Mouse (Mus musculus) gastrocnemius, postnatal 10 days (tissue): ENCODE data around the gene Alcam. TPM values are rescaled to one million over a fixed set of nuclear protein-coding genes. Genes with fewer than 3 reads are reported as not detected.

Experiments used
- DNase-seq: peaks from one replicate; pipeline ENCODE4 v3.0.0; 2021; ENCODE audit warnings: mixed read lengths
- long read RNA-seq, 2 experiments: library from polyadenylated mRNA; stranded (forward); transcript quantifications; one replicate each; pipeline ENCODE4 v2.0.0; 2021
- total RNA-seq, 2 experiments: library from RNA; stranded (reverse); gene quantifications; 2 replicates each; pipeline ENCODE4 v1.2.3; 2021

Alcam gene
- total RNA-seq: 1 to 10 TPM; 2.5 to 3.9 TPM
- long read RNA-seq, experiment 1, full-length matches to known transcripts: 1 of 2 reads
- long read RNA-seq, experiment 1, partial matches to known transcripts: 0 of 2 reads
- long read RNA-seq, experiment 1, other reads (novel, unspliced or antisense): 1 of 2 reads
- long read RNA-seq, experiment 2, partial matches to known transcripts: 0 of 1 reads
- long read RNA-seq, experiment 2, other reads (novel, unspliced or antisense): 1 of 1 reads

DNA sequence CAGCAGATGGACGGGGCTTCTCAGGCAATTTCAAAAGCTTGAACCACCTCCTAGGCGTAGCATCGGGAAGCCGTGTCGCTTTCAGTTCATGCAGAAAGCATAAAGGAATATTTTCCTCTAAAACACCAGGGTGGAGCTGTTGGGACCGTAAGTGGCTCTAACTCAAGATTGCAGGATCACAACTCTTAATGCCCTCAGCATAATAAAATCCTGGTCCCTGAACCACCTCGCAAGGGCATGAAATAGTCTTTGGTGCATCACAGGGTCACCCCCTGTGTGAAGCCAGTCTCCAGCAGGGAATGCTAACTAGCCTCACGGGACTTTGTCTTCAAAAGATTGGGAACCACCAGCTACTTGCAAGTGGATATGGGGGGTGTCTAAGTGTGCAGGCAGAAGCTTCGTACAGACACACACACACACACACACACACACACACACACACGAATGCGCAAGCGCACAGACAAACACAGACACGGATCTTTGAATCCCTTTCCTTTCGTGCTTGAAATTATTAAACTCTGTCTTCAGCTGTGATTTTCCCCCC, at the start of gene Alcam:
Gene Alcam (minus strand): TSS at position 104 of the 544 bp plus-strand sequence.
- DNase-seq: peak; percentile 17

DNA sequence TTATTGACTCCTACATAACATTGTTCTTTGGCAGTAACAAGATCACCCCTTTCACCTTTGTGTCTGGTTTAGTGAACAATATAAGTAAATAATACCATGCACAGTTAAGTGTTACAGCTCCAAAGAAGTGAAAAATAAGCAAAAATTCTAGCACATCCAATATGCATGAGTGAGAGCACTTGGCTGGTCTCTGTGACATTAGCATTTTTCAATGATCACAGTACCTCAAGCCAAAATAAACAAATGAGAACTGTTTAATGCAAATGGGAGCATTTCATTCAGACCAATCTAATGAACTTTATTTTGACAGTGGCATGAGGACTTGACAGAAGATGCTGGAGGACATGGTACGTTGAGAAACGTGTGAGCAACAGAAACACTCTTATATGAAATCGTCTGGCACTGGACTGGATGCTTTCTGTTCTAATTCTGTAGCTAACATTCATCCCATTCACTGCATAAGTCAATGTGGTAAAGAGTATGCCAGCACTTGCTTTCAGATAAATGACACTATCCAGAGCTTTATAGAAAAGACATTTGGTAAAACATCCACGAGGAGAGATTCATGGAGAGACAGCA, 45.0 kb upstream of the Alcam start:
- DNase-seq: no peak

DNA sequence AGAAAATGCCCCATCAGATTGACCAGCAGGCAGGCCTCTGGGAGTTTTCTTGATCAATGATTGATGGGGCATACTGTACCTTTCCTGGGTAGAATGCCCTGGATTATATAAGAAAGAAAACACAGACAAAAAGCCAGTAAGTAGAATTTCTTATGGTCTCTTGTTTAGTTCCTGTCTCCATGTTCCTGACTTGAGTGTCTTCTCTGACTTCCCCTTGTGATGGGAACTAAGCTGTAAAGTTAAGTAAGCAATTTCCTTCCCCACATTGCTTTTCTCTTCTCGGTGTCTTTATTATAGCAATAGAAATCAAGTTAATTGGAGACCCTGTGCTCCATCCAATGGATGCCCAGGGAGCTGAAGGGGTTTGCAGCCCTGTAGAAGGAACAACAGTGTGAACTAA, 36.7 kb upstream of the Alcam start:
- DNase-seq: no peak

DNA sequence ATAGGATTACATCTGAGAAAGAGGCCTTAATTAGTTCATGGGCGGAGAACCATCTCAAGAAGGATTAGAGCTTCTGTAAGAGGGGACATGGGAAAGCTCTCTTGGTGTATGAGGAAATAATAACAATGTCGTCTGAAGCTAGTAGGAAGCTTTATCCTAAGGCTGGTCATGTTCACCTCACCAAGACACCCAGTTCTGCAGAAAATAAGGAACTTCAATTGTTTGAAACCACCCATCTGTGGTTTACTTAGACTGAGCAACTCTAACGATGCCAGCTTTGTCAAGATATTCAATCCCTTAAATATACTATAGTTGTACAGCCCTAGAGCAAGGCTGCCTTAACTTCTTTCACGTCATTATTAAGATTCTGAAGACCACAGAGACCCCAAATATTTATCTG, 20.4 kb upstream of the Alcam start:
- DNase-seq: no peak

DNA sequence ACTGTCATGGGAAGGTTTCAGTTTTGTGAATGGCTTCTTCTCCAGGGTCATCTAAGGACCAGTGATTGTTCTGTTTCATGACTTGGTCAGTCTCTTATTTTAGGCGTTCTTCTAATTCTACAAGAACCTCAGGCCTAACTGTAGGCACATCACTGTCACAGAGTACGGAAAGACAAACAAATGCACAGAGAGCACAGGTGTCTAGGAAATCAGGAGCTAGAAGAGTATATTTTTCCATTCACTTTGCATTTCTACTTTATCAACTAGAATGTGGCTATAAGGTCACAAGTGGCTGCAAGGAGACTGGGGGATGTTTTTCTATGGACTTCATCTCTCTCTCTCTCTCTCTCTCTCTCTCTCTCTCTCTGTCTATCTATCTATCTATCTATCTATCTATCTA, 19.2 kb upstream of the Alcam start:
- DNase-seq: no peak

DNA sequence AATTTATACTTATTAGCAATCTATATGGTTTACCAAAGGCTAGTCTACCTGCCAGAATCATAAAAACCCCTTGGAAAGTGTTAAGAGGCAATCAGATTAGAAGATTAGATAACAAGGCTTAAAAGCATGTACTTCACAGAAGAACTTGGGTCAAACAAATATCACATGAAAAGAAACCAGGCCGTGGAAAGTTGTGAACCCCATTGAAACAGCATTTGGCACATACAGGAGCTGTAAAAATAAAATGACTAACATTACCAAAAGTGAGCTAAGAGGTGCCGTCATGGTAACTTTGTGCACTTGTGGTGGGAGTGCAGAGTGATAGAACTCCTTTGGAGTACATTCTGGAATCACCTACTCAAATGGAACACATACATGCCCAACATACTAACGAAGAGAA, 18.8 kb upstream of the Alcam start:
- DNase-seq: no peak

DNA sequence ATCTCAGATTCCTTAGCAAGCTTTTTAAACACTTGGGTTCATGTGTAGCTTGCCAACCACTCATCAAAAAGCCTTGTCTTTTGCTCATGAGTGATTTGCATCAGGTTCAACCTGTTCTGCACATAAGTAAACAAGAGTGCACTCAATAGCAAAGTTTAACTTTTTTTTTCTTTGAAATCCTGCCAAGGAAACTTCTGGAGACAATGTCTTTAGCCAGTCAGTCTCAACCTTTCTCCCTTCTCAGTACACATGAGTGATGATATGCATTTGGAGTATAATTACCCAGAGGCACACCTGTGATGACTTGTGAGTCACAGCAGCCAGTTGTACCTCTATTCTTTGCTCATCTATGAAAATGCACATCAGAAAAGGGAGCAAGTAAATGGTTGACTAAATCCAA, 18.2 kb upstream of the Alcam start:
- no peak for DNase-seq

DNA sequence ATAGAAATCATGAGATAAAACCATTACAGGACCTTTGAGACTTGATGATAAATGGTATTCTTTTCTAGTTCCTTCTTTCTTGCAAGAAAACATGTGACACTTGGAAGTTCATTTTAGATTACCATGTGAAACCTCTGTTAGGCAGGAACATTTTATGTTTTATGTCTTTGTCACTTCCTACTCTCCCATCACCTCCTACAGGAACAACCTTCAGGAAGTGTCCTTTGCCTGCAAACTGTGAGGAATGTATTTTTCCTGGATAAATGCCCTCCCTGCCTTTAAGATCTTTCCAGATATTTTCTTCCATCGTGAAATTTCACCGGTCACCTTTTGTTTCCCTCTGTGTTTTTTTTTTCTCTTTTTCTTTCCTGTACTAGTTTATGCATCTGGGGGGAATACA, 17.0 kb upstream of the Alcam start:
- DNase-seq: no peak

DNA sequence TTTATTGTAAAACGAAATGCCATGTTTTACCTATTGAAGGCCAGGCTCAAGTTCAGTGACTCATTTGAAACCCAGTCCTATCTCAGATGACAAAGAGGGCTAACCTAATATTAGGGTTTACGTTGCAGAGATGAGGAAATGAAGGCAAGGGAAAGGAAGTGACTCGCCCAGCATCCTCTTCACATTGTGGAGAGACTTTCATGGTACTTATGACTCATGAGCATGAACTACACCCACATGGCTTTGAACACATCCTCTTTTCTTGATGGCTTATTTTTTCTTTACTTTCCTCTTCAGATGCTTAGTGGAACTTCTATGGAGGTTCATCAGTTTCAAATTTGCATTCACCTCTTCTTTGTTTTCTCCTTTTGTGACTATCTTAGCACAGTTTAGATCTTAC, 16.4 kb upstream of the Alcam start:
- no peak for DNase-seq

DNA sequence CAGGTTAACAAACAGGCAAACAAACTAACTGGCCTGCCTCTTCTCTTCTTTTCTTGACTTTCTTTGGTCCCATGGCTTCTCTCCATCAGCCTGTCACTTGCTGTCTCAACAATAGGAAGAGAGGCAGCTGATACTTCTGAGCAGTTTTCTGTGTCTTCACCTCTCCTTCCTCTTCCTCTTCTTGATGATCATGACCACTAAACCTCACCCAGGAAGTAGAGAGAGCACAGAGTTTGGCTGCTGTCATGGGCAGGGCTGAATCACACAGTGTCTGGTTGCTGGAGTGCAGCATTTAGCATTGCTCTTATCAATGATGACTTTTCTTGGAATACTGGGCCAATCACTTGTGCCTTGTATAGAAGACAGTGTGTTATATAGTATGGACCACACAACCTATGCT, 14.6 kb upstream of the Alcam start:
- no peak for DNase-seq

DNA sequence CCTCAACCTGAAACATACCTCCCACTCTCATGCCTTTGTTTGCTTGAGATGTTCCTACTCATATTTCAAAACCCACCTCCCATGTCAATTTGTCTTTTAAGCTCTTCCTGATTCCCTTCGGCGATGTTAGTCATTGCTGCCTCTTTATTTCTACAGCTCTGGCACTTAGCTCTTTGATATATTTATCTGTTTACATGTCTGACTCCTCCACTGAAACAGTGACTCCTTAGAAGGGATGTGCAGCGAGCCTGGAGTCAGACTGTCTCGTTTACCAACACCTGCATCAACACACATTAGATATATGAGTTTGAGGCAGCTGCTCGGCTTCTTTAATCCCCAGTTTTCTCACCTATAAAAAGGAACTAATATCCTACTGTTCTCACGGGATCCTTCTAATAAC, 12.9 kb upstream of the Alcam start:
- no peak for DNase-seq

DNA sequence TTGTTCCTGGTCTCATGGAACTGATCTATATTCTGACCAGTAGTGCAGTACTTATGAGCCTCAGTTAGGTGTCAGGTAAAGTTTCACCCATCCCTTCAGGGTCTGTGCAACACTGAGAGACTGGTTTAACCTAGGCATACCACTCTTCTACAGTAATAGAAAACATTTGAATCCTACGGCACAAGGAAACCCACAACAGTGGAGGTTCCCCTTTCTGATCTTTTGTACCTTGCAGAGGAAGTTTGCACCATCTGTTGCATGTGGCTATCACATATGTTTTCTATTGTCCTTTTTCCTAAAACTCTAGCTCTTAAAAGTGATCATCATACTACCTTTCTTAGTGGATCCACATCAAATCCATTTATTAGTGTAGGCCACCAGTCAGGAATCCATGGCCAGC, 10.7 kb upstream of the Alcam start:
- DNase-seq: no peak

DNA sequence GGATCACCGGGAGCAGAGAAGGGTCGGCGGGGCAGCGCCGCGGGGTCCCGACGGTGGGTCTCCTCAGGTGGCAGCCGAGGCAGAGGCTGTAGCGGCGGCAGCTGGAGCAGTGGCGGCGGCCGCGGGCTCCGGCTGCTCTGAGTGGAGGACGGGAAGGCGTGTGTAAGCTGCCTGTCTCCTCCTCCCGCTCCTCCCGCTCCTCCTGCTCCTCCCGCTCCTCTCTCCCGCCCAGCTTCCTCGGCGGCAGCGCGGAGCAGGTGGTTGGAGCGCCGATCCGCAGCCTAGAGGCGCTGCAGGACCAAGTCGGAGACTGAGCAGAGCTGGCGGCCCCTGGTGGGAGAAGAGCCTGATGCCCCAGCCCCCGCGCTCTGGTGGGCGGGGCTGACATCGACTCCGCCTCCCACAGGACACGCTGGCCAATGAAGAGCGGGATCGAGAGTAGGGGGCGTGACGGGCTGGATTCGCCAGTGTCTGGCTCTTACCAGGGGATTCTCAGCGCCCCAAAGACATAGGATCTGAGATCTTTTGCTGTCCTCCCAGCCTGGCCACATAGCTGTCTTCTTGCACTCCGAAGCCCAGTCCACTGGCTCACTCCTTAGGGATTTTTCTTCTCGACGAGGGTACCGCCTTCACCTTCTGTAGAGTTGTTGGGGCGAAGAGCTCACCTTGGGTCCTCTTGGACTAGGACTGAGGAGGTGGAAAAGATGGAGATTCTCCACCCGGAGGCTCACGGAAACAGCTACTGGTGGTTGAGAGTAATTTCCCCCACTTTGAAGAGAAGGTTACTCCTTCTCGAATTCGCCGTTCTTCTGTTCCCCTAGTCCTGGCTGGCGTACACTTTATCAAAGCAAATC, 785 bp downstream of the Alcam start:
- peak; percentile 94 for DNase-seq

DNA sequence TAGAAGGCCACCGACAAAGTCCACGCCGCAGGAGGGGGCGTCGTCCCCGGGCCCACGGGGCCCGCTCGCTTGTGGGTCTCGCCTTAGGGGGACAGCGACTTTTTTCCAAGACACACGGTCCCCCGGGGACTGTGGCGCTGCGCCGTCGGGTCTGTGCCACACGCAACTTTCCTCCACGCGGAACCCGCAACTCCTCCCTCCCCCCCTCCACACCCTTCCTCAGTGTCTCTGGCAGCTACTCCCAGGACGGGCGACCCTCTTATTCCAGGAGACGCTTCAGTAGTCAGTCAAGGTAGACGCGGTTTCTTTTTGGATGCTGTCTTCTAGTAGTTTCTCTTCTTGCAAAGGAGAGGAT, 1.4 kb downstream of the Alcam start:
- peak; percentile 17 for DNase-seq

DNA sequence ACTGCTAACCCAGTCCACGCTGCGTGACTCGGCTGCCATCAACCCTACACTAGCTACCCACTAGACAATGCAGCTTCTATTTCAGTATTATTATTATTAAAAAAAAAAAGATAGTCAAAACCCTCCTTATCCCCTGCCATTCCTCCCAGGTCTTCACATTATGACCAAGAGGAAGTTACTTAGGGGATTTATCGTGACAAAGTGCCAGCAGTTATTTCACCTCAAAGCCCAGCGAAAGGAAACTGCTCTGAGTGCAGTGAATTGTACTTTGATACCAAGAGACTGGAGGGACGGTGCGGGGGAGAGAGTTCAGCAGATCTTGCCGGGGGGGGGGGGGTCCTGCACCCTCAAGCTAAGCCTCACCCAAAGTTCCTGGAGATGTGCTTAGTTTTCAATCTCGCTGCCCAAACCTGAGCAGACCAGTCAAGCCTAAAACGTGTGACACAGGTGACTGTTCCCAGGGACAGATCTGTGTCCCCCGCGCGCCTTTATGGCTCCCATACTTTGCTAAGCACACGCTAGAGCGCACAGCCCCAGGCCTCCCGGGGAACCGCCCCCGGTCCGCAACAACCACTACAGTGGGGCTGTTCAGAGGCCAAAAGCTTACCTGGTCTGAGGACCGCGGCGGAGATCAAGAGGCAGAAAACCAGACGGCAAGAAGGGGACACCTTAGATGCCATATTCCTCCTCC, 1.9 kb downstream of the Alcam start:
- DNase-seq: peak; percentile 5

DNA sequence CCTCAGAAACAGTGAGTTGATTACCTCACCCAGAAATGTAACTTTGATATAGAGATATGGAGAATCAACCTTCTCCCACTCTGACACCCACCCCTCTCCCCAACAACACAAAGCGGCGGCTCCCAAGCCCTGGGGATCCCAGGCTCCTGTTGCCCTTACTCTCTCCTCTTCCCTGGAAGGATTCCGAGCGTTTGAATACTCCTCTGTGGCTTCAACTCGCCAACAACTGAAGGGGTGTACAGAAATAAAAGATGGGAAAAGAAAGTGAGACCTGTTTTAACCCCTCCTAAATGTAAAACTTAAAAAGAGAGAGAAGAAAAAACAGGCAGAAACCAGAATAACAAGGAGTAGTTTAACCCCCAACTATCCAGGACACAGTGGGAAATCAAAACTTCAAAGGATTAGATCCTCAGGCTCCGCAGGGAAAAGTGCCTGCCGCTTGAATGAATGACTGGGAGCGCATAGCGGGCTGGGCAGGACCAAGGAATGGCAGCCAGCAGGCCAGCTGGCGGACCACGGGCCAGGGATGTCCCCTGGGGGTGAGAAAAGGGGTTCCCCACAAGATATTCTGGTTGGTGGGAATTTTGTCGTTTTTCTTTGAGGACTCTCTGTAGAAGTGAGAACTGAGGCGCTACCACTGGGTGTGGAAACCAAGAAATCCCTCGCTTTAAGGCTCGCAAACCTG, 2.6 kb downstream of the Alcam start:
- peak; percentile 19 for DNase-seq

DNA sequence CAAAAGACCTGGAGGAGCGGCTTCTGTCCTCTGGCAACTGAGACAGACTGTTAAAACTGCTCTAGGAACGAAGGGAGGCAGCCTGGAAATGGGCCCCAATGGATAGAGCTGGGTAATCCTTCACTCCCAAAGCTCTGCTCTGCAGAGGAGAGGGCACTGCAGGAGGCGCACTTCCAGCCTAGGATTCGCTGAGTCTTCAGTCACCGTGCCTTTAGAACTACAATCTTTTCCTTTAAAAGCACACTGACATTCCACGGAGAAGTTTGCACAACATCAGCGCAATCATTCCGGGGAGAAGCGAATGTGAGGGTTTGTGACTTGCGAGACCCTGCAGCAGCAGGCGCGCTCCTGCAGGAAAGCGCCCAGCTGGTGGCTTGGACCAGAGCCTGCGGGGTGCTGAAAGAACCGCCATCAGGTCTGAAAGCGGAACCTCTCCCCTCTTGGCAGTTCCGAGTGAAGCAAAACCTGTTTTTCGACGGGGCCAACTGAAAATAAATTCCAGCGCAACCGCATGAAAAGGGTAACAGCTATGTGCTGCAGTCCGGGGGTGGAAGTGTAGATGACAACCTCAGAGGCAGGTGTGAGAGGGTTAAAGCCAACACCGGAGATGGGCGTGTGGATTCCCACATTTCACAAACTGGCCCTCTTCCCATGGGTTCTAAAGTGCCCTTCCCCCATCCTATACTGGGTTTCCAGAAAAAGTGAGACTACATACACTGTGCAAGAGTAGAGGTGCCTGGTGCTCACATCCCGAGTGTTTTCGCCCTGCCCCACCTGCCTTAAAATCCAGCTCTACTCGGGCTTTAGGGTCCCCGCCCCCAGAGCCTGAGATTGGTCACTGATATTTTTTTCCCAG, 3.4 kb downstream of the Alcam start:
- peak; percentile 16 for DNase-seq

DNA sequence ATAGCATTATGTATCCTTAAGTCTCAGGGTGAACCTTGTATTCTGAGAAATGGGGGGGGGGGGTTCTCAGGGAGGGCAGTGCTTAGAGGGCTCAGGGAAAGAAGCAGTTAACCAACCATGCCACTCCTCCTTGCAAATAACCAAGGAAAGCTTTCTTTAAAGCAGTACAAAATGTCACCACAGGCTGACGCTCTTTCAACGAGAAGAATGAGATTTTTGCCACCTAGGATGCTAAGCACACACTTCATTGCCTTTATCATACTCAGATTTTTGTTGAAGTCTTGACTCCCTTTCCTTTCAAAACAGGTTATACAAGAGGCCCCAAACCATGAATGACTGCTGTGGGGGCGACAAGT, 4.0 kb downstream of the Alcam start:
- DNase-seq: no peak

DNA sequence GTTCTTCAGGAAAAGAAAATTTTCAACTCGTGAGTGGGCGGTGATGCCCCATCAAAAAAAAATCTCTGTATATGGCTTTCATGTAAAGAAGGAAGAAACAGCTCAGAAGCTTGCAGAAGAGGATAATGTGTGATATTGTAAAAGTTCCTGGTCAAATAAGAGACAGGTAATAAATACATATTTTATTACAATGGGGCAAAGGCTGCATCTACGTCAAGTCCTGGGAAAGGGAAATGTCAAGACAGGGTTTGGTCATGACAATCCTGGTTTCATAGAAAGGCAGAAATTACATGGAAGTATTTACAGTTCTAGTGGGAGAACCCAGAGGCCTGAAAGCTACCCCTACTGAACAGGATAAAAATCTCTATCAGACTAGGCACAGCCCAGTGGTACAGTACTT, 7.9 kb downstream of the Alcam start:
- DNase-seq: no peak

DNA sequence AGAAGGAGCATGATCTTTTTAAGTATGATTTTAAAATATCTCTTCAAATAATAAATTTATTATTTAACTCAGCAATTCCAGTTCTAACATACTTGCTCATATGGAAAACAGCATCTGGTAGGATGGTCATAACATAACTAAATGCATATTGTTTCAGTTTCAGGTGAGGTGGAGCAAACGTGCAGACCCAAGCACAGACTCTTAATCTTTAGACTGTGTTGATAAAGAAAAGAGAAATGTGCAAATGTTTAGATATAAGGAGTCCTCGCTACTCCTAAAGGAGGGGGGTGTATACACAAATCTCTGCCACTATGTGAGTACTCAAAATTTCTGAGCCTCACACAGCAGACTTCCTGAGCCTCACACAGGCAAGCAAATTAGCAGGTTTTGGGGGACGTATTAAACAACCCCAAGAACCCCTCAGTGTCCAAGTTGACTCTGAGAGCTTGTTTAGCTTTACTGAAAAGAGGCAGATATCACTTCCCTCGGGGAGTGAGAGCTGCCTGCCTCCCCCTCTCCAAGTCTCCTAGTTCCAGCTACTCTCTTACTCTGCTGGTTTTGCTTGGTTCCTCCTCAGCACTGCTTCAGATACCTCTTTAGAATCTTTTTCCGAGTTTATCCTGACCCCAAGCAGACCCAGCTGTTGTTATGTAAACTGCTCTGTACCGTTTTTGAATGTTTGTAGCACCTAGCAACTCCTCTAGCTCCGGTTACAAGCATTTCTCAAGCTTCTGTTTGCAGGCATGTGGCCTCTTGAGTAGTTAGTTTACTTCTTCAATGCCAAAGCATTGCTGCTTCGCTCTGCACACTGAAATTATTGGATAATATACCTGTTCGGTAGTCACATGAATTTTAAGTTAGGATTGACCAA, 10.0 kb downstream of the Alcam start:
- no peak for DNase-seq
